Mouse (Mus musculus) lung, adult 2 months (tissue): ENCODE data around the gene Ltbr. TPM values are rescaled to one million over a fixed set of nuclear protein-coding genes. Genes with fewer than 3 reads are reported as not detected.
"Not testable (repeated sequence)": the region's sequence is repeated elsewhere in the genome, so short reads cannot be mapped to it uniquely, and the experiment has no call there.

Experiments
- DNase-seq: peaks from one replicate; pipeline ENCODE4 v3.0.0; 2022
- H3K4me1 ChIP-seq: fragments of 200-500 bp; 2 replicates; pipeline ENCODE4 v1.6.1; 2011; ENCODE audit warnings: low read length; ENCODE audit not compliant: control insufficient read depth, insufficient read depth
- H3K4me3 ChIP-seq: fragments of 200-500 bp; replicated peaks from 2 replicates; pipeline ENCODE3; 2011; ENCODE audit warnings: low read depth, mild to moderate bottlenecking, control low read depth, low read length; ENCODE audit errors: extremely low read depth
- CTCF ChIP-seq: fragments of 200-500 bp; IDR thresholded peaks from 2 replicates; pipeline ENCODE4 v1.5.1; 2011; ENCODE audit warnings: mild to moderate bottlenecking, low read length, control low read depth; ENCODE audit not compliant: insufficient read depth
- POLR2A ChIP-seq: fragments of 200-500 bp; IDR thresholded peaks from 2 replicates; pipeline ENCODE4 v1.6.1; 2011; ENCODE audit warnings: low read depth, mild to moderate bottlenecking, control low read depth, low read length, borderline replicate concordance; ENCODE audit errors: extremely low read depth
- WGBS: fragments of 180-500 bp; shearing (Covaris S2); methylation state at CpG from one replicate; pipeline ENCODE4 v1.1.7; 2018; 5-methylcytosine and 5-hydroxymethylcytosine counted together
- polyA plus RNA-seq: library from polyadenylated mRNA; depleted of rRNA; stranded (reverse); fragments of >200 nt; gene quantifications from 2 replicates; pipeline ENCODE4 v1.2.3, GENCODE M21; 2012

Ltbr gene
- polyA plus RNA-seq, 1 experiment, result 107 TPM

DNA sequence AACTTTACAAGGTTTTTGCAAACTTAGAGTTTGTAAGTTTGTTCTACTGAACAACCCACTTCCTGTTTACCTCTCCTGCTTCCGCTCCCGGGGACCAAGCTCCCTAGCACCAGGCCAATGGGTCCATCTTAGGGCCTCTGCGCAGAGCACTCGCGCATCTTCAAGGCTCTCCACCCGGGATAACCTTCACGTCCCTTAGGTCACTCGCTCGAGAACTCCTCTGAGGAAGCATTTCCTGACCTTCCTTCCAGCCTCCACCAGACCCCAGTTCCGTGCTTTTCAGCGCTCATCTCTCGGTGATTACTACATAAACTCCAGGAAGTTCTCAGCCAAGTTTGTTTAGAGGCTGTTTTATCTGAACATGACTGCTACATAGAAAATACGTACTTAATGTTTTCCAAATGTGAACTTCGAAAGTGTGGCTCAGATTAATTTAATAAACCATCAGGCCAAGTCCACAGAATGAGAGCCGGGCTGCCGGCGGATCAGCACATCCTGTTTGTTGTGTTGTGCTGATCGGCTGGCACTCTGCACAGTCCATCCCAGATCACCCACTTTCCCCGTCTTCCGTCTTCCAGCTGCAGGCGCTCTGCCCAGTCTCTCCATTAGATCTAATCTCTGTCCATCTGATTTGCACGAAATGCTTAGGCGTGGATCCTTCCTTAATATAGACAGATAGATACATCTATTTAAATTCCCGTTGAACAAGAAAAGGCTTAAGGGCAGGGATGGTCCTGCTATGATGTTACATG, 11.3 kb downstream of the Ltbr start:
- Histone ChIP-seq H3K4me1 (no peaks in the 10 kb centered on the region), H3K4me3 (no peak overlapping the region)
- DNase-seq, result no peak
- 44% methylated on average over 24 of the region's 24 CpGs for WGBS
- no peak for TF ChIP-seq CTCF

DNA sequence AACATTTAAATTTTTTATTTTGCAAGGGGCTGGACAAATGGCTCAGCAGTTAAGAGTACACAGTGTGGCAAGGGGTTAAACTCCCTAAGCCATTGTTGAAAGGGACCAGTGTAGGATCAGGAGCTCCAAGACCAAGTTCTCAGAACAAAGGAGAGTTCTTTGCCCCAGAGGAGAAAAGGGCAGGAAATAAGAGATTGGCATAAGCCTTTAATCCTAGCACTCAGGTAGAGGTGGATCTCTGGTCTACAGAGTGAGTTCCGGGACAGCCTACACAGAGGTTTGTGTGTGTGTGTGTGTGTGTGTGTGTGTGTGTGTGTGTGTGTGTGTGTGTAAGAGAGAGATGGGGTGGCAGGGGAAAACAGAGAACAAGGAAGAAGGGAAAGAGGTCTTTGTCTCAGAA, 12.7 kb downstream of the Ltbr start:
- Histone ChIP-seq H3K4me3 (no peak overlapping the region), H3K4me1 (no peaks in the 10 kb centered on the region)
- WGBS, result 85% methylated on average over 1 of the region's 1 CpGs
- DNase-seq, result no peak
- no peak for TF ChIP-seq CTCF
- TF ChIP-seq POLR2A, result no peak

DNA sequence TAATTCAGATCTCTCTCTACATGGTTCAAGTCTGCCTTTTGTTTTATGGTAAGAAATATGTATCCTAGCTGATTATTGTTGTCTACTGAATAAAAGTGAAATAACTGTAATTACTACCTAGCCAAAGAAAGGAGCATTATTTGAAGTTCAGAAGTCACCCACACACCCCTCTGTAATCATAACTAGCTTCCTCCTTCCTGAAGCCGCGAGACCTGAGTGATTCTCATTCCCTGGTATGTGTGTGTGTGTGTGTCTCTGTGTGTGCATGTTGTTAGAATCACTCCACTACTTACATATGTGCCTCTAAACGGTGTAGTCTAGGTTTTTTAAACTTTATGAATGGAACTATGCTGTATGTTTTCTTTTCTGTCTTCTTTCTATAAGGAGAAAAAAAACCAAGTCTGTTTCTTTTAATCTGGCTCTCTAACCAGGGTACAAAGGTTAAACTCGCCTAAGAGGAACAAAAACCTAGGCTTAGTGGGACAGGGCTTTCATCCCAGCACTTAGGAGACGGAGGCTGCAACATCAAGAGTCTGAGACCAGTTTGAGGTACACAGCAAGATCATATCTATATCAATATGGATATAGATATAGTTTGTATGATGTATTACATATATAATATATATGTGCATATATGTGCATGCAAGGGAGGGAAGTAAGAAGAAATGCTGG, 16.4 kb downstream of the Ltbr start:
- DNase-seq, result no peak
- WGBS, result 70% methylated on average over 5 of the region's 5 CpGs
- no peaks in the 10 kb centered on the region for H3K4me1 ChIP-seq
- TF ChIP-seq POLR2A, result no peak
- TF ChIP-seq CTCF, result no peak
- H3K4me3 ChIP-seq, result no peak overlapping the region

DNA sequence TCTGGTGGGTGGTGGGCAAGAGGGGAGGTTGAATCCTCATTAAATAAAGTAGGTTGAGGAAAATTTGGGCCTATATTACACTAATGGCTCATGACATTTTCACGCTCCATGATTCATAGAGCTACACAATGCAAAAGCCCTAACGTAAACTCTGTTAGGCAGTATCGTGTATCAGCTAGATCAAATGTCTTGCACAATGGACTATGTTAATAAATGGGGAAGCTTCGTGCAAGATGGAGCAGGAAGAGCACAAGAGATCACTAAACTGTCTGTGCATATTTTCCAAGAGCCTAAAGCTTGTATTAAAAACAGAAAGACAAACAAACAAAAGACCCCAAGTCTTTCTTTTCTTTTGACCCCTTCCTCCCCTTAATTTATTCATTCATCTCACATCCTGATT, 19.6 kb downstream of the Ltbr start:
- WGBS, result 62% methylated on average over 4 of the region's 4 CpGs
- DNase-seq, result no peak
- Histone ChIP-seq H3K4me3 (no peak overlapping the region), H3K4me1 (no peaks in the 10 kb centered on the region)
- TF ChIP-seq POLR2A, result no peak
- TF ChIP-seq CTCF, result no peak

DNA sequence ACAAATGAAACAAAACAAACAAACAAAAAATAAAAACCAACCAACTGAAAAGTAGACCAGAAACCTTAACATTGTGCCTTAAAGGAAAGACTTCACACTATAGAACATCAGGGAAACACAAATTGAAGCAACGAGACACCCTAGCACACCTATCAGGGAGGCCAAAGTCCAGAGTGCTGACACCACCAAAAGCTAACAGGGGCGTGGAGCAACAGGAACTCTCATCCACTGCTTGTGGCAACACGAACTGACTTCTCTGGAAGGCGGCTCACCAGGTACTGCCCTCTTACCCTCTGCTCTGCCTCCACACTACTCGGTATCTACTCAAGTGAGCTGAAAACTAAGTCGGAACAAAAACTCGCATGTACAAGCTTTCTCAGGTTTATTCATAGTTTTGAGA, 21.4 kb downstream of the Ltbr start:
- DNase-seq, result no peak
- no peaks in the 10 kb centered on the region for H3K4me1 ChIP-seq
- WGBS, result 79% methylated on average over 7 of the region's 7 CpGs
- TF ChIP-seq CTCF, result no peak
- TF ChIP-seq POLR2A, result no peak
- H3K4me3 ChIP-seq, result no peak overlapping the region

DNA sequence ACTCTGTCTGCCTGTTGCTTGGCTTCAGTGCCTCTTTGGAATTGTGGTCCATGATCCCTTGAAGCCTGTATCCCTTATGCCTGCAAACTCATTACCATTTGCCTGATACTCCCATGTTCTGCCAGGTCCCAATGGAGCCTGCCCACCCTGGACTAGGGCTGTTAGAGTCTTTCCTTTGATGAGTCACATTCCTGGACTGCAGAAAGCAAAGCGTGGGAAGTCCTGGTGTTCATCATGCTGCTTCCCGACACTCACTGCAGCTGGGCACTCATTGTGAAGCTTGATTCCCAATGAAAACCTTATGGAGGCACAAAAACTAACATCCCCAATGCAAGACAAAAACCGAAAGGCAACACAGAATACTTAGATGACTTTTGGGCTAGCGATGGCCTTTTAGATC, 22.4 kb downstream of the Ltbr start:
- no peak for TF ChIP-seq CTCF
- TF ChIP-seq POLR2A, result no peak
- no peak overlapping the region for H3K4me3 ChIP-seq
- no peaks in the 10 kb centered on the region for H3K4me1 ChIP-seq
- WGBS, result 70% methylated on average over 4 of the region's 4 CpGs
- no peak for DNase-seq

DNA sequence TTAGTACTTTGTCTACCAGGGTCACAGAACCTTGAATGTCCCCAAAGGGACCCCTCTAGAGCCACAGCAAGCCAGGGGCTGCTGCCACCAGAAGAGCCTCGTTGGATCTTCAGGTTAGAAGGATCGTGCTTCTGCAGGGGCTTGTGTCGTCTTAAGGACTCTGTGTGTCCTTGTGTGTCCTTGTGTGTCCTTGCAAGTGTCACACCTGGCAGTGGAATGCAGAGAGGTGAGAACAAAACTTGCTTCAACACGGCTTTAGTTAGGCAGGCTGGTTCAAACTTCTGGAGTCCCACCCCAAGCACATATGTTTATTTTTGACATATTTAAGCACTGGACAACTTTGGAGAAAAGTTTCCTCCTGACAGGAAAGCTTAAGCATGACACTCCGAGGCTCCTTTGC, 25.0 kb downstream of the Ltbr start:
- 52% methylated on average over 5 of the region's 5 CpGs for WGBS
- DNase-seq, result no peak
- Histone ChIP-seq H3K4me1 (no peaks in the 10 kb centered on the region), H3K4me3 (no peak overlapping the region)
- TF ChIP-seq POLR2A, result no peak
- no peak for TF ChIP-seq CTCF

DNA sequence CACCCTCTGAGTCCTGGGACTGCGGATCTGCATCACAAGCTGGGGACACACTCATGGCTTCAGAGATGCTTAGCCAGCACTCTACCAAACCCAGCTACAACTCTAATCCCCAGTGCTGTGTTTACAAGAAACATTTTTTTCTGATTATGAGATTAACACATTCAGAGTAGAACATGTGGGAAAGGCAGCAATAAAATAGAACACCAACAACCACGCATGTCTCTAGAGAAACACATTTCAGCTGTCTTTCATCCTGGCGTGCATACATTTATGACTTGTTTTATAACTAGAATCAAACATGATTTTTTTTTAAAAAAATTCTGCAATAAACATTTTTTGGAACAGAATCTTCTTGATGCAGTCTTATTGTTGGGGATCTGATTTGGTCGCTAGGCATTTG, 26.7 kb downstream of the Ltbr start:
- Histone ChIP-seq H3K4me1 (no peaks in the 10 kb centered on the region), H3K4me3 (no peak overlapping the region)
- DNase-seq, result no peak
- 80% methylated on average over 4 of the region's 4 CpGs for WGBS
- TF ChIP-seq CTCF (no peak), POLR2A (no peak)

DNA sequence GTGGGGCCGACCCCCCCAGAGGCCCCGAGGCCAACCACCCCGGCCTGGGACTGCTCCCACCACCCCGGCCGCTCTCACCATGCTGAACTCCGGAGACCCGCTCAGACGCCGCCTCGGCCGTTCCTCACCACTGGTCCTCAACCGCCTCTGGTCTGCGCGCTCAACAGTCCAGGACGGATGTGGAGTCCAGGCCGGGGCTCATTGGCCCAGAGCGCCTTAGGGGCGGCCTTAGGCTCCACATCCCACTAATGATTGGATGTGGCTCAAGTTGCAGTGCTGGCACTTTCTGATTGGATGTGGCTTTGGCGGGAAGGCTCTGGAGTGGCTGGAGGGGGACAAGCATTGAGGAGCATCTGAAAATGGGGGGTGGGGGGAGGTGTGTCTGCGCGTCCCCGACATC, 27.8 kb downstream of the Ltbr start, which contains the start of gene Tuba3a:
TSS of gene Tuba3a (minus strand) at position 153 of the 400 bp plus-strand sequence.
- Histone ChIP-seq H3K4me3 (no peak within 1 kb of the TSS), H3K4me1 (no peaks in the 10 kb centered on the region)
- 95% methylated on average over 22 of the region's 22 CpGs for WGBS
- DNase-seq, result no peak
- TF ChIP-seq POLR2A (no peak), CTCF (no peak)

DNA sequence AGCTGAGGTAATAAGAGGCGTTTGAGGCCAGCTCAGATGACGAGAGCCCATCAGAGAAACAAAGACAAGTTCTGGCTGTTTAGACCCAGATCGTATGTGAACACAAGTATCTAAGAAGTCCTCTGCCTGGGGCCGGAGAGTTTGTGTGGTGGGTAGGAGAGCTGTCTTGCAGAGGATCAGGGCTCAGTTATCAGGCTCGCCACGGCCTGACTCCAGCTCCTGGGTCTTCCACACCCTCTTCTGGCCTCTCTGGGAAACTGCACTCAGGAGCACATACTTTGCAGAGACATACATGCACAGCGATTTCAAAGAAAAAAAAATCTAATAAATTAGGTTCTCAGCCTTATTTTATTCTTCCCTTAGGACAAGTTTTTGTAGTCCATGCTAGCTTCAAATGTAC, 28.9 kb downstream of the Ltbr start:
- 92% methylated on average over 7 of the region's 7 CpGs for WGBS
- no peak for DNase-seq
- TF ChIP-seq POLR2A (no peak), CTCF (no peak)

DNA sequence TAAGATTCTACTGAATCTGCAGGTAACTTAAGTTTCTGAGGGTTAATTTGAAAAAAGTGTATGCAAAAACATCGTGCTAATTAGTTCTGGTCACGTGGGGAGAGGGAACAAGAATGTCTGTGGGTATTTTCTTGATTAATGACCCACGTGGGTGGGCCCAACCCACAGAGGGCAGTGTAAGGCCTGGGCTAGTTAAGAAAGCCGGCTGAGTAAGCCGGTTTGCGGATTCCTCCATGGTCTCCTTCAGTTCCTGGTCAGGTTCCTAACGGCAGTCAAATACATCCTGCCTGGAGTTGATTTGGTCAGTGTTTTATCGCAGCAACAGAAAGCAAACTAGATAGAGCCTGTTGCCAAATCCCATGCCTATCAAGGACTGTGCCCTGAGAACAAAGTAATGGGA, 29.4 kb downstream of the Ltbr start:
- Histone ChIP-seq H3K4me1 (no peaks in the 10 kb centered on the region), H3K4me3 (no peak overlapping the region)
- 35% methylated on average over 8 of the region's 8 CpGs for WGBS
- no peak for DNase-seq
- no peak for TF ChIP-seq POLR2A
- no peak for TF ChIP-seq CTCF

More for the DNA sequence above, 28.9 kb downstream of the Ltbr start:
- Histone ChIP-seq H3K4me1 (no peaks in the 10 kb centered on the region), H3K4me3 (no peak overlapping the region)

DNA sequence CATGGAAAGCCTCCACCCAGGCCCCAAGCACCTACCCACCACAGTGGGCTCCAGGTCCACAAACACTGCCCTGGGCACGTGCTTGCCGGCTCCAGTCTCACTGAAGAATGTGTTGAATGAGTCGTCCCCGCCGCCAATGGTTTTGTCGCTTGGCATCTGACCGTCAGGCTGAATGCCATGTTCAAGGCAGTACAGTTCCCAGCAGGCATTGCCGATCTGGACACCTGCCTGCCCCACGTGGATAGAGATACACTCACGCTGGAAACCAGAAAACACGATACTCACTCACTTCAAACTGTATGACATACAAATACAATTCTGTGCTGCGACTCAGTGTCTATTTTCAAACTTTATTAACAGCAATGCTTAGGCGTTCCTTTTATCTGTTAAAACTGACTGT, 31.0 kb downstream of the Ltbr start:
- DNase-seq, H3K4me3 ChIP-seq, H3K4me1 ChIP-seq: not testable (repeated sequence)
- 86% methylated on average over 13 of the region's 13 CpGs for WGBS
